In genomic region chr16:36389060-36389459, GRCm38 (mm10) we compare ENCODE assay signal across 26 mouse cellular contexts. TPM values are rescaled to one million over a fixed set of nuclear protein-coding genes. Genes with fewer than 3 reads are reported as not detected.
DNase-seq lines count a peak whose midpoint lies in the region; ATAC-seq and TF ChIP-seq lines count a peak whose summit lies in the region.
"Had no signal": no experiment of that assay in that cellular context is flagged by ENCODE, and none has a peak within 500 bp of the region (broad histone marks: within the 10 kb centered on the region; RNA-seq: fewer than 3 reads in every experiment).

No protein-coding gene starts in this region.

- 0 out of 2 replicates have a peak, but pooled peaks have one; percentile 21 for TF ChIP-seq EP300 in ES-Bruce4 (IDR thresholded peaks at IDR 0.05; ENCODE audit: insufficient read depth, low read depth, low read length)

- H3K27me3 ChIP-seq in kidney, embryonic 15.5 days, result no peaks in the 10 kb centered on the region
- H3K27me3 ChIP-seq in ES-Bruce4 (ENCODE audit: control insufficient read depth, insufficient read depth, low read length, poor library complexity, severe bottlenecking), result no peaks in the 10 kb centered on the region
- H3K27me3 ChIP-seq in embryonic facial prominence, embryonic 11.5 days (ENCODE audit: control insufficient read depth, insufficient read depth, low read length), result no peaks in the 10 kb centered on the region
- H3K27me3 ChIP-seq in limb, embryonic 11.5 days (ENCODE audit: control insufficient read depth, insufficient read depth, low read length), result no peaks in the 10 kb centered on the region
- no peaks in the 10 kb centered on the region for H3K27me3 ChIP-seq in heart, embryonic 12.5 days (replicated peaks)
- H3K27me3 ChIP-seq: forebrain, embryonic 13.5 days; megakaryocyte, embryonic 14.5 days; midbrain, embryonic 13.5 days had no signal

- WGBS in kidney, embryonic 15.5 days, result 14% methylated on average over 4 of the region's 4 CpGs
- WGBS in embryonic facial prominence, embryonic 11.5 days, result 19% methylated on average over 4 of the region's 4 CpGs
- 17% methylated on average over 4 of the region's 4 CpGs for WGBS in limb, embryonic 11.5 days
- 19% methylated on average over 4 of the region's 4 CpGs for WGBS in heart, embryonic 12.5 days

- H3K4me3 ChIP-seq in kidney, embryonic 15.5 days (replicated peaks), result no peak overlapping the region
- no peak overlapping the region for H3K4me3 ChIP-seq in ES-Bruce4 (ENCODE audit: low read depth, low read length)
- no peak overlapping the region for H3K4me3 ChIP-seq in embryonic facial prominence, embryonic 11.5 days (ENCODE audit: low read depth, low read length)
- no peak overlapping the region for H3K4me3 ChIP-seq in limb, embryonic 11.5 days (ENCODE audit: low read depth, low read length)
- H3K4me3 ChIP-seq in heart, embryonic 12.5 days, result no peak overlapping the region
- H3K4me3 ChIP-seq: forebrain, embryonic 13.5 days; megakaryocyte, embryonic 14.5 days; midbrain, embryonic 13.5 days had no signal

- no peak for ATAC-seq in kidney, embryonic 15.5 days (replicated peaks; ENCODE audit: low FRiP score)
- no peak for ATAC-seq in embryonic facial prominence, embryonic 11.5 days (replicated peaks; ENCODE audit: insufficient number of reproducible peaks, low FRiP score, low TSS enrichment, low read depth)
- ATAC-seq in limb, embryonic 11.5 days (ENCODE audit: insufficient number of reproducible peaks, low FRiP score, low TSS enrichment, low read depth), result no peak
- ATAC-seq in heart, embryonic 12.5 days (ENCODE audit: insufficient number of reproducible peaks, low FRiP score), result no peak
- ATAC-seq: forebrain, embryonic 13.5 days; midbrain, embryonic 13.5 days; Patski had no signal

- DNase-seq in kidney, postnatal 10 days, result no peak
- peak; percentile 0 for DNase-seq in embryonic facial prominence, embryonic 11.5 days (ENCODE audit: low spot score)
- DNase-seq in limb, embryonic 11.5 days (ENCODE audit: low spot score), result peak; percentile 21
- no peak for DNase-seq in spleen, adult 18-20 months
- no peak for DNase-seq in kidney, postnatal 14 days
- DNase-seq: adrenal gland, adult 2 months; cerebellum, adult 11-12 months; cerebellum, postnatal 14 days; gastrocnemius, postnatal 36 days; heart, postnatal 4 days; kidney, postnatal 25 days; lung, postnatal 10 days; thymus, postnatal 14 days had no signal

- H3K36me3 ChIP-seq in kidney, embryonic 15.5 days, result no peaks in the 10 kb centered on the region
- no peaks in the 10 kb centered on the region for H3K36me3 ChIP-seq in ES-Bruce4 (ENCODE audit: control insufficient read depth, insufficient read depth, low read length, poor library complexity, severe bottlenecking)
- no peaks in the 10 kb centered on the region for H3K36me3 ChIP-seq in embryonic facial prominence, embryonic 11.5 days (replicated peaks; ENCODE audit: control insufficient read depth, insufficient read depth, low read depth, low read length)
- no peaks in the 10 kb centered on the region for H3K36me3 ChIP-seq in limb, embryonic 11.5 days (ENCODE audit: control insufficient read depth, insufficient read depth, low read length)
- H3K36me3 ChIP-seq in heart, embryonic 12.5 days, result no peaks in the 10 kb centered on the region
- H3K36me3 ChIP-seq: G1E; midbrain, embryonic 13.5 days had no signal

- no peaks in the 10 kb centered on the region for H3K9me3 ChIP-seq in kidney, embryonic 15.5 days (replicated peaks)
- no peaks in the 10 kb centered on the region for H3K9me3 ChIP-seq in ES-Bruce4 (replicated peaks; ENCODE audit: control insufficient read depth, insufficient read depth, low read length, poor library complexity, severe bottlenecking)
- H3K9me3 ChIP-seq in embryonic facial prominence, embryonic 11.5 days (replicated peaks; ENCODE audit: control insufficient read depth, low read length), result no peaks in the 10 kb centered on the region
- no peaks in the 10 kb centered on the region for H3K9me3 ChIP-seq in limb, embryonic 11.5 days (ENCODE audit: control insufficient read depth, low read length)
- no peaks in the 10 kb centered on the region for H3K9me3 ChIP-seq in heart, embryonic 12.5 days (replicated peaks)
- H3K9me3 ChIP-seq: forebrain, embryonic 13.5 days; G1E; megakaryocyte, embryonic 14.5 days; midbrain, embryonic 13.5 days had no signal

- no peak for TF ChIP-seq POLR2A in ES-Bruce4 (IDR thresholded peaks at IDR 0.05; ENCODE audit: insufficient read depth, low read length)

- H3K27ac ChIP-seq in kidney, embryonic 15.5 days, result no peak overlapping the region
- no peak overlapping the region for H3K27ac ChIP-seq in ES-Bruce4 (ENCODE audit: insufficient read depth, low read length)
- no peak overlapping the region for H3K27ac ChIP-seq in embryonic facial prominence, embryonic 11.5 days (replicated peaks; ENCODE audit: low read depth, low read length)
- no peak overlapping the region for H3K27ac ChIP-seq in limb, embryonic 11.5 days (replicated peaks; ENCODE audit: low read depth, low read length)
- no peak overlapping the region for H3K27ac ChIP-seq in heart, embryonic 12.5 days (ENCODE audit: poor library complexity, severe bottlenecking)
- H3K27ac ChIP-seq: forebrain, embryonic 13.5 days; hindbrain, embryonic 14.5 days; midbrain, embryonic 13.5 days had no signal

- H3K4me1 ChIP-seq in kidney, embryonic 15.5 days, result 0 out of 2 replicates have a peak, but pooled peaks cover 3% of the 10 kb centered on the region
- no peaks in the 10 kb centered on the region for H3K4me1 ChIP-seq in ES-Bruce4 (ENCODE audit: control insufficient read depth, insufficient read depth, low read length)
- no peaks in the 10 kb centered on the region for H3K4me1 ChIP-seq in embryonic facial prominence, embryonic 11.5 days (ENCODE audit: control insufficient read depth, insufficient read depth, low read length)
- H3K4me1 ChIP-seq in limb, embryonic 11.5 days (ENCODE audit: control insufficient read depth, insufficient read depth, low read length), result no peaks in the 10 kb centered on the region
- no peaks in the 10 kb centered on the region for H3K4me1 ChIP-seq in heart, embryonic 12.5 days (replicated peaks)
- H3K4me1 ChIP-seq: forebrain, embryonic 13.5 days; midbrain, embryonic 13.5 days had no signal

- H3K4me2 ChIP-seq in kidney, embryonic 15.5 days, result peak overlapping the region; percentile 28; the same call in 1 of the 2 replicates
- H3K4me2 ChIP-seq in embryonic facial prominence, embryonic 11.5 days (ENCODE audit: low read depth, low read length), result no peak overlapping the region
- H3K4me2 ChIP-seq in limb, embryonic 11.5 days (ENCODE audit: low read depth, severe bottlenecking), result no peak overlapping the region
- H3K4me2 ChIP-seq in heart, embryonic 12.5 days, result no peak overlapping the region
- H3K4me2 ChIP-seq: forebrain, embryonic 13.5 days; hindbrain, embryonic 14.5 days; midbrain, embryonic 13.5 days had no signal

- no peak overlapping the region for H3K9ac ChIP-seq in kidney, embryonic 15.5 days
- H3K9ac ChIP-seq in ES-Bruce4 (ENCODE audit: low read depth, poor library complexity, severe bottlenecking), result no peak overlapping the region
- no peak overlapping the region for H3K9ac ChIP-seq in embryonic facial prominence, embryonic 11.5 days (replicated peaks; ENCODE audit: low read length)
- no peak overlapping the region for H3K9ac ChIP-seq in limb, embryonic 11.5 days (ENCODE audit: low read length)
- no peak overlapping the region for H3K9ac ChIP-seq in heart, embryonic 12.5 days
- H3K9ac ChIP-seq: forebrain, embryonic 13.5 days; hindbrain, embryonic 14.5 days; midbrain, embryonic 13.5 days had no signal

- TF ChIP-seq CTCF in ES-Bruce4 (IDR thresholded peaks at IDR 0.05; ENCODE audit: low read depth, low read length), result no peak

RNA-seq across cellular contexts. Expression of gene Stfa2, which starts 19.2 kb away (rescaled TPM):
- polyA plus RNA-seq in kidney, embryonic 15.5 days (2015; fragmentation: Nextera tagmentation; extraction: Ambion mirVana), result 1.3 and 1.5 TPM in 2 replicates
- polyA plus RNA-seq in ES-Bruce4 (2011; ENCODE audit: insufficient read depth, insufficient read length, low read depth, missing spikeins), result not detected in 2 replicates
- not detected in 2 replicates for polyA plus RNA-seq in embryonic facial prominence, embryonic 11.5 days (2014; fragmentation: Nextera tagmentation; extraction: Ambion mirVana)
- polyA plus RNA-seq in limb, embryonic 11.5 days (2014; fragmentation: Nextera tagmentation; extraction: Ambion mirVana), result not detected in 2 replicates
- not detected in 2 replicates for polyA plus RNA-seq in heart, embryonic 12.5 days (2016; fragmentation: Nextera tagmentation; extraction: Ambion mirVana)
- polyA plus RNA-seq: adrenal gland, adult 2 months; forebrain, embryonic 13.5 days; G1E; hindbrain, embryonic 14.5 days; intestine, embryonic 14.5 days; liver, adult 2 months; midbrain, embryonic 13.5 days; Patski; small intestine, adult 2 months had no signal

RNA-seq across cellular contexts. Expression of gene BC100530, which starts 21.5 kb away (rescaled TPM):
- 8.6 and 11.6 TPM in 2 replicates for polyA plus RNA-seq in kidney, embryonic 15.5 days (2015; fragmentation: Nextera tagmentation; extraction: Ambion mirVana)
- polyA plus RNA-seq in ES-Bruce4 (2011; ENCODE audit: insufficient read depth, insufficient read length, low read depth, missing spikeins), result not detected in 2 replicates
- polyA plus RNA-seq in embryonic facial prominence, embryonic 11.5 days (2014; fragmentation: Nextera tagmentation; extraction: Ambion mirVana), result 3.7 and 4.2 TPM in 2 replicates
- polyA plus RNA-seq in limb, embryonic 11.5 days (2014; fragmentation: Nextera tagmentation; extraction: Ambion mirVana), result 1.2 and 1.3 TPM in 2 replicates
- polyA plus RNA-seq in heart, embryonic 12.5 days (2016; fragmentation: Nextera tagmentation; extraction: Ambion mirVana), result 0.67 and 3.1 TPM in 2 replicates
- polyA plus RNA-seq: adrenal gland, adult 2 months; forebrain, embryonic 13.5 days; G1E; liver, adult 2 months; midbrain, embryonic 13.5 days; Patski; small intestine, adult 2 months had no signal

RNA-seq across cellular contexts. Expression of gene BC117090, which starts 54.9 kb away (rescaled TPM):
- not detected in 2 replicates for polyA plus RNA-seq in kidney, embryonic 15.5 days (2015; fragmentation: Nextera tagmentation; extraction: Ambion mirVana)
- not detected in 2 replicates for polyA plus RNA-seq in ES-Bruce4 (2011; ENCODE audit: insufficient read depth, insufficient read length, low read depth, missing spikeins)
- polyA plus RNA-seq in embryonic facial prominence, embryonic 11.5 days (2014; fragmentation: Nextera tagmentation; extraction: Ambion mirVana), result not detected in 2 replicates
- not detected in 2 replicates for polyA plus RNA-seq in limb, embryonic 11.5 days (2014; fragmentation: Nextera tagmentation; extraction: Ambion mirVana)
- polyA plus RNA-seq in heart, embryonic 12.5 days (2016; fragmentation: Nextera tagmentation; extraction: Ambion mirVana), result not detected in 2 replicates
- polyA plus RNA-seq: adrenal gland, adult 2 months; forebrain, embryonic 13.5 days; G1E; heart, embryonic 16.5 days; hindbrain, embryonic 14.5 days; intestine, embryonic 14.5 days; liver, adult 2 months; midbrain, embryonic 13.5 days; Patski; small intestine, adult 2 months had no signal

Comparison
In these comparisons a context has a peak if more than half of its experiments do, and no peak if none do; other contexts are left out.
1. DNase-seq: peak in embryonic facial prominence, embryonic 11.5 days (single experiment) and limb, embryonic 11.5 days (single experiment); none in kidney, postnatal 10 days (single experiment), spleen, adult 18-20 months (0 of 2) and kidney, postnatal 14 days (single experiment).